Mouse (Mus musculus): Measurements from ENCODE around the gene Btrc. TPM values are rescaled to one million over a fixed set of nuclear protein-coding genes. Genes with fewer than 3 reads are reported as not detected.

Gene Btrc
- polyA plus RNA-seq, 1 experiment from 2014 or later = 28.5 TPM

- DNase-seq (ENCODE audit: low spot score) = no peak
Measured at GRCm38 (mm10) chr19:45573033-45573432, 209.5 kb downstream of the Btrc start.

GRCm38 (mm10) chr19:45573861-45574267 lies 210.3 kb downstream of the Btrc start:
- peak; percentile 88 for DNase-seq (ENCODE audit: low spot score)

- DNase-seq (ENCODE audit: low spot score) = no peak
Measured at GRCm38 (mm10) chr19:45574339-45574898, 210.9 kb downstream of the Btrc start.

GRCm38 (mm10) chr19:45574941-45575631 lies 211.6 kb downstream of the Btrc start:
- DNase-seq (ENCODE audit: low spot score) = peak; percentile 69

- no peak for DNase-seq (ENCODE audit: low spot score)
Measured at GRCm38 (mm10) chr19:45575632-45576001, 212.1 kb downstream of the Btrc start.

GRCm38 (mm10) chr19:45577141-45577750 lies 213.7 kb downstream of the Btrc start:
- DNase-seq (ENCODE audit: low spot score) = peak; percentile 82

- DNase-seq (ENCODE audit: low spot score) = peak; percentile 48
Measured at GRCm38 (mm10) chr19:45578976-45579375, 215.4 kb downstream of the Btrc start.

- DNase-seq (ENCODE audit: low spot score) = no peak
Measured at GRCm38 (mm10) chr19:45579416-45579815, 215.9 kb downstream of the Btrc start.

Other genes with a start within 250 kb of the Btrc start
- gene Tlx1, start 213.1 kb upstream of the Btrc start, polyA plus RNA-seq (2015; fragmentation: Nextera tagmentation; extraction: Ambion mirVana) = 0.07 and 0.15 TPM in 2 replicates
- gene Lbx1, start 127.9 kb upstream of the Btrc start, polyA plus RNA-seq (2015; fragmentation: Nextera tagmentation; extraction: Ambion mirVana) = not detected in 2 replicates
- gene Poll, start 196.8 kb downstream of the Btrc start, polyA plus RNA-seq (2015; fragmentation: Nextera tagmentation; extraction: Ambion mirVana) = 5.1 and 5.7 TPM in 2 replicates
- 49.5 and 54.3 TPM in 2 replicates for gene Gm17018, start 196.9 kb downstream of the Btrc start, polyA plus RNA-seq (2015; fragmentation: Nextera tagmentation; extraction: Ambion mirVana)

Measured in thymus, postnatal 0 days (tissue).